Mouse (Mus musculus): ENCODE measurements around the gene Brinp1.
"Not testable (repeated sequence)": the region's sequence is repeated elsewhere in the genome, so short reads cannot be mapped to it uniquely, and the experiment has no call there.

The Brinp1 gene

DNA sequence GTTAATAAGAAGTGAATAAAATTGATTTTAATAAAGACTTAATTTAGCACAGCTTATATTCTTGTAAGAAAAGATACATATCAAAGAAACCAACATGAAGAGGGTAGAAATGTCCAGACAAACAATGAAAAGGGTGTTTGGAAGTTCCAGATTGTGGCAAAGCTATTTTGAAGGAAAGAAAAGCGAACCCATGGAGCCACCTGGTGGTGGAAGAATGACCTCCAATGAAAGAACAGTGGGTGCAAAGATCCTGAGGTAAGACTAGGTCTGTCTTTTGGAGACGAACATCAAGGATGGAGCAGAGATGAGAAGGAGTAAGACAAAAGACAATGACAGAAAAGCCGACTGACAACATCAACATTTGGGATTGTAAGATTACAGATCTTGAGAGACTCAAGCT, 108.2 kb downstream of the Brinp1 start:
- no peak for DNase-seq (ENCODE audit: extremely low read depth, low read depth, low spot score)

DNA sequence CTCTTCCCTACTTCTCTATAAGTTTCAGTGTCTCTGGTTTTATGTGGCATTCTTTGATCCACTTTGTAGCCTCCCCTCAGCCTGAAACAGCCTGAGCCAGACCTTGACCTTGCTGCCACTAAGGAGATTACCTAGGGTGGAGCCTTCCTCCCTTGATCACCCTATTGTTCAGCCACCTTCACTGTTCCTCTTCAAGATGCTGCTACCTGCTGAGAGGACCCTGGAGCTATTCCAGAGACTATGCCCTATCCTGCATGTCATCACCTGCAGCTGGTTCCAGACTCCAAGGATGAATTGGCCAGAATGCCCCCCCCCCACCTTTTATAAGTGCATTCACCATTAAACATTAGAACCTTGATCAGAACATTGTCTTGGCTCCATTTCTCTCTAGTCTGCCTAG, 140.2 kb downstream of the Brinp1 start:
- DNase-seq (ENCODE audit: extremely low read depth, low read depth, low spot score) = not testable (repeated sequence)

GRCm38 (mm10) chr4:68806502-68806901, 147.7 kb downstream of the Brinp1 start:
- no peak for DNase-seq (ENCODE audit: extremely low read depth, low read depth, low spot score)

GRCm38 (mm10) chr4:68801923-68802855, 152.0 kb downstream of the Brinp1 start:
- no peak for DNase-seq (ENCODE audit: extremely low read depth, low read depth, low spot score)

DNA sequence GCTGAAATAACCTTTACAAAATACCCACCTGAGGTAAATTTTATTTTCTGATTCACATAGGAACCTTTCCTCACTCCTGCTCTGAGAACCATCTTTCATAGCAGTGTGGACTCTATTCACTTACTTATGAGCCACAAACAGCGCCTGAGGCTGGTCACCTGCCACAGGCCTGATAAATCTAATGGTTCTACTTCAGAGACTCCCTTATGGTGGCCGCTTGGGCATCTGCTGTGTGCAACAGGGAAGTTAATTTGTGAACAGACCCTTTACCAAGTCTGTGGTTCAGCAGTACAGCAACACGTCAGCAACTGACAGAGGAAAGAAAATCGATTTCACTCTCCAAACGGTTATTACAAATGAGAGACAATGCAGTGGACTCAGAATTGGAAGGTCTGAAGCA, 164.2 kb downstream of the Brinp1 start:
- no peak for DNase-seq (ENCODE audit: extremely low read depth, low read depth, low spot score)

- no peak for DNase-seq (ENCODE audit: extremely low read depth, low read depth, low spot score)
Measured at GRCm38 (mm10) chr4:68788477-68788999, 165.7 kb downstream of the Brinp1 start.

DNA sequence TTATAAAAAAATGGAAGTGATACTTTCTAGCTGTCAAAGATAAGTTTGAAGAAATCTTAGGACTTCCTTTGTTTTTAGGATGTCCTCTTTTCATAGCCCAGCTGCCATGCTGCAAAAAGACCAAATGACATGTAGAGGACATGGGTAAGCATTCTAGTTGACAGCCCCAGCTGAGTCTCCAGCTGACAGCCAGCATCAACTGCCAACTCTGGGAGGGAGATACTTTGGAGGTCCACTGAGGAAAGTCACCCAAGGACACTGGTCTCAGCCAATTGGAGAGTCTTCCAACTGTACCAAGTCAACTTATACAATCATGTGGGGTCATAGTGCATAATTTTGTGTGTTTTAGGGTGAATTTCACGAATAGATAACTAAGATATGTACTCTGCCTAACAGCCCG, 166.6 kb downstream of the Brinp1 start:
- no peak for DNase-seq (ENCODE audit: extremely low read depth, low read depth, low spot score)

DNA sequence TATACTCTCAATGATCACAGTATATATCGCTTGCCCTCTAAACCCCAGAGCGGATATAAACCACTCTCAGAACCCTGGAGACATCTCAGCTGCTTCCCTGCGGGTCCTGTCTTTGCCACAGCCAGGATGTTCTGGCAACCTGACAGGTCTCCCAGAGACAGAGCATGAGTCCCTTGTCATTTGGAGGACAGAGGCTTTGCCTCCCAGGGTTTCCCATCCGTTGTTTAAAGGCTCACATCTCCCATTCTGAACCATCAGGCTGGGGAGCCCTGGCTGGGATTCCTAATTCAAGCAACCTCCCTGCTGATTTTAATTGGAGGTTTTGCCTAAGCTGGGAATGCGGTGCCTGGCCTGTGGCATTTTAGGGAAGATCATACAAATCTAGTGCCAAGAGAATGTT, 185.9 kb downstream of the Brinp1 start:
- no peak for DNase-seq (ENCODE audit: extremely low read depth, low read depth, low spot score)

GRCm38 (mm10) chr4:68767393-68767792, 186.8 kb downstream of the Brinp1 start:
- DNase-seq (ENCODE audit: extremely low read depth, low read depth, low spot score) = no peak

- no peak for DNase-seq (ENCODE audit: extremely low read depth, low read depth, low spot score)
Measured at GRCm38 (mm10) chr4:68765772-68766573, 188.2 kb downstream of the Brinp1 start.

DNA sequence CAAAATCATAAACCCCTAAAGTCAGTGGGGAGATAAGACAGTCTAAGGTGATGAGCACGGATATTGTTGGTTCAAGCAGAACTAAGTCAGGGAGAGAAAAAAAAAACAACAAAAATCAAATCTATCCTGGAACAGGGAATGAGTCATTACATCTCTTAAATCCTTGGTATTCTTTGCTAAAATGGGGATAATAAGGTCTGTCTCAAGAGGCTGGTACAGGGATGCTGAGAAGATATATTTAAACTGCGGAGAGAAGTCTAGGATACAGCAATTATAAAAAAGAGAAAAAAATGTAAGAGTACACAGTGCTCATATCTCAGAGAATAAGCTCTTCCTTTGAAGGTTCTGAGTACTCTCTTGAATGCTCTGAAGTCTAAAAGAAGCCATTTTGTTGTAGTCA, 189.3 kb downstream of the Brinp1 start:
- DNase-seq (ENCODE audit: extremely low read depth, low read depth, low spot score) = no peak

- DNase-seq (ENCODE audit: extremely low read depth, low read depth, low spot score) = no peak
Measured at GRCm38 (mm10) chr4:68720983-68721382, 233.2 kb downstream of the Brinp1 start.
